Mouse (Mus musculus) lung, postnatal 0 days (tissue): ENCODE data around the gene Eif2a. TPM values are rescaled to one million over a fixed set of nuclear protein-coding genes. Genes with fewer than 3 reads are reported as not detected.

Experiments used
- ATAC-seq: fragments of 200-750 bp; cut with Nextera tagmentation; 2 replicates; pipeline ENCODE4 v1.8.0; 2017; ENCODE audit warnings: moderate library complexity
- DNase-seq: peaks from one replicate; pipeline ENCODE4 v3.0.0-alpha.2; 2016; ENCODE audit warnings: low spot score
- H3K27ac ChIP-seq: fragments of 300-500 bp; sonication (generic); 2 replicates; pipeline ENCODE4 v1.5.1; 2014; ENCODE audit warnings: antibody characterized with exemption, mild to moderate bottlenecking, low read length, mixed read lengths
- H3K27me3 ChIP-seq: fragments of 300-500 bp; sonication (generic); replicated peaks from 2 replicates; pipeline ENCODE4 v1.6.1; 2014; ENCODE audit warnings: low read length, mixed read lengths; ENCODE audit not compliant: insufficient read depth
- H3K36me3 ChIP-seq: fragments of 300-500 bp; sonication (generic); 2 replicates; pipeline ENCODE4 v1.6.1; 2014; ENCODE audit warnings: low read length, mixed read lengths; ENCODE audit not compliant: insufficient read depth
- H3K4me1 ChIP-seq: fragments of 300-500 bp; sonication (generic); 2 replicates; pipeline ENCODE4 v1.6.1; 2014; ENCODE audit warnings: antibody characterized with exemption, low read depth, low read length, mixed read lengths; ENCODE audit not compliant: insufficient read depth
- H3K4me2 ChIP-seq: fragments of 300-500 bp; sonication (generic); replicated peaks from 2 replicates; pipeline ENCODE4 v1.6.1; 2014; ENCODE audit warnings: low read depth, mild to moderate bottlenecking, low read length, moderate library complexity, mixed read lengths
- H3K4me3 ChIP-seq: fragments of 300-500 bp; sonication (generic); 2 replicates; pipeline ENCODE4 v1.5.1; 2014; ENCODE audit warnings: low read depth, low read length
- H3K9ac ChIP-seq: fragments of 300-500 bp; sonication (generic); replicated peaks from 2 replicates; pipeline ENCODE4 v1.6.1; 2014; ENCODE audit warnings: low read depth, mild to moderate bottlenecking
- H3K9me3 ChIP-seq: fragments of 300-500 bp; sonication (generic); 2 replicates; pipeline ENCODE4 v1.6.1; 2016; ENCODE audit warnings: low read length, mixed read lengths
- CTCF ChIP-seq: IDR thresholded peaks from 2 replicates; pipeline ENCODE4 v1.5.1; 2016; ENCODE audit warnings: antibody characterized with exemption, mild to moderate bottlenecking
- EP300 ChIP-seq: IDR thresholded peaks from 2 replicates; pipeline ENCODE4 v1.6.1; 2016; ENCODE audit warnings: antibody characterized with exemption, mild to moderate bottlenecking, control low read depth
- WGBS: fragments of 180-500 bp; shearing (Covaris S2); extraction: QIAGEN DNeasy Blood & Tissue Kit; methylation state at CpG from one replicate; pipeline ENCODE4 v1.1.7; 2014; 5-methylcytosine and 5-hydroxymethylcytosine counted together
- polyA plus RNA-seq: library from polyadenylated mRNA; unstranded; fragments of >200 nt; fragmentation: Nextera tagmentation; extraction: Ambion mirVana; gene quantifications from 2 replicates; pipeline ENCODE4 v1.2.1, GENCODE M21; 2015

Eif2a gene
- polyA plus RNA-seq, 1 experiment from 2014 or later: 25.7 TPM

DNA sequence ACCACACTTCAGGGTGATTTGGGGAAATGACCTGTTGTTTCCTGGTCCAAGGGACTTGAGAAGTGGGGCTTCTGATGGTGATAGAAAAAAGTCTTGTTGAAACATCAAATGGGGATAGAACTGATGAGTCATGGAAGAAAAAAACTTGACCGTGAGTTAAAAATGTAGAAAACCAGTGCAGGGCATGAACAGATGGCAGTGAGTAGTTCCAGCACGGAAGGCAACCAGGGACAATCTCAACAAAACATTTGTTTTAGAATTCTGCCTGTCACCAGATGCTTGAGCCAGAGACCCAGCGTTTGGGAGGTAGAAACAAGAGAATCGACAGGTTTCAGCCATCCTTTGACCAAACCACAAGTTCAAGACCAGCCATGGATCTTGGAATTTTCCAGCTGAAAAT is 32.0 kb upstream of the Eif2a start:
- DNase-seq: no peak
- WGBS: 77% methylated on average over 4 of the region's 4 CpGs

DNA sequence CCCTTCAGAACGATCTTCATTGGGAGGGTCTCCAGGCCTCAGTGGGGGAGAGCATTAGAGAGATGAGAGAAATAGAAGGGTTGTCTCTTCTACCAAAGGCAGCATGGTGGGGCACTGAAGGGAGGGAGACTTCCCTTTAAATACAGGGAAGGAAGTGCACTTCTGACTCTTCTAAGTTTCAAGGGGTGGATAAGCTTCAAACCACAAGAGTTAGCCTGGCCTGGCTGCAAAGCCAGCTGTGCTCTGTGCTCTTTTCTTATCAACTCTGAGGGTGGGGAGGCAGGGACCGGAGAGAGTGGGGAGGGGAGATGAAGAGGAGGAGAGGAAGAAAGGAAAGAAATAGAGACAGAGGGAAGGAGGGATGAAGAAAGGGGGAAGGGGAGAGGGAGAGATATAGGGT is 23.7 kb upstream of the Eif2a start:
- no peak for TF ChIP-seq CTCF
- TF ChIP-seq EP300: no peak
- no peak for DNase-seq
- Histone ChIP-seq H3K36me3 (no peaks in the 10 kb centered on the region), H3K27me3 (no peaks in the 10 kb centered on the region), H3K27ac (no peak overlapping the region), H3K4me3 (no peak overlapping the region), H3K4me2 (no peak overlapping the region), H3K4me1 (no peaks in the 10 kb centered on the region), H3K9me3 (no peaks in the 10 kb centered on the region), H3K9ac (no peak overlapping the region)
- ATAC-seq: no peak
- 46% methylated on average over 2 of the region's 2 CpGs for WGBS

More for the DNA sequence above, 32.0 kb upstream of the Eif2a start:
- no peaks in the 10 kb centered on the region for H3K4me1 ChIP-seq
- TF ChIP-seq EP300 (no peak), CTCF (no peak)
- no peak overlapping the region for H3K4me2 ChIP-seq
- no peak for ATAC-seq
- H3K36me3 ChIP-seq: no peaks in the 10 kb centered on the region
- H3K4me3 ChIP-seq: no peak overlapping the region
- no peak overlapping the region for H3K9ac ChIP-seq
- H3K27me3 ChIP-seq: no peaks in the 10 kb centered on the region
- no peak overlapping the region for H3K27ac ChIP-seq
- H3K9me3 ChIP-seq: no peaks in the 10 kb centered on the region

DNA sequence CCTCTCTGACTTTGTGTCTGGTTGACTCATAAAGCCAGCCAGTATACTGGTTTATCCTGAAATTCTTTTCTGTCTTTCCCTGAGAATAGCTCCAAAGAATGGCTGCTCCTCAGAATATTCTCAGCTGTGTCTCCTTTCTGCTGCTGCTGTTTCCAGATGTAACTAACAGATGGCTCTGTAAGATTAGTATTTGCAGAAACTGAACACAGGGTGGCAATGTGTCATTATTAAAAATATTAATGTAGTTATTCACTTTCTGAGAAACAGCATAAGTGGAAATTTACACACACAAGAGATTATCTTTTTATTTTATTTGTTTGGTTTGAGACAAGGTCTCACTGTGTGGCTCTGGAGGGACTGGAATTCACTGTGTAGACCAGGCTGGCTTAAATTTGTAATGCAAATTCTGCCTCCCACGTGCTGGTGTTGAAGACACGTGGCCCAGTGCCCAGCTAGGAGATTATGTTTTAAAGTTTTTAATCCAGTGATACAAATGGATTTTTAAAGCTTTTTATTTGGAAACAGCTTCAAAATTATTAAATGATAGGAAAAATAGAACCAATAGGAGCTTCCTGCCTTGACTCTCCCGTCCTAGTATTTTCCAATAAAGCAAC is 21.8 kb upstream of the Eif2a start:
- H3K27me3 ChIP-seq: no peaks in the 10 kb centered on the region
- no peak for ATAC-seq
- no peak overlapping the region for H3K27ac ChIP-seq
- no peaks in the 10 kb centered on the region for H3K4me1 ChIP-seq
- no peak overlapping the region for H3K4me3 ChIP-seq
- no peak overlapping the region for H3K4me2 ChIP-seq
- 57% methylated on average over 3 of the region's 3 CpGs for WGBS
- H3K9ac ChIP-seq: no peak overlapping the region
- no peaks in the 10 kb centered on the region for H3K36me3 ChIP-seq
- TF ChIP-seq EP300: no peak
- peak; percentile 22 for TF ChIP-seq CTCF
- no peaks in the 10 kb centered on the region for H3K9me3 ChIP-seq
- peak; percentile 34 for DNase-seq

DNA sequence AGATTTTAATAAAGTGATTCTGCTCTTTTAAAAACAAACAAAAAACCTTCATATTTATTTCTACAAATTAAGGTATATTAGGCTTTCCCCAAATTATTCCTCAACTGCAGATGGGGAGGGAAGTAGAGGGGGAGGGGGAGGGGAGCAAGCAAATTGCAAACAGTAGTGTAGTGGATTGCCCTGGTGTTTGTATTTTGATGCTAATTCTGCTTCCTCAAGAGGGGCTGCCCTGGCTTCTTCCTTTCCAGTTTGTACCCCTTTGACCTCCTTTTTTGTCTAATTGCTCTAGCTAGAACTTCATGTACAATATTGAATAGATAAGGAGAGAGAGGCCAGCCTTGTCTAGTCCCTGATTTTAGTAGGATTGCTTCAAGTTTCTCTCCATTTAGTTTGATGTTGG is 20.9 kb upstream of the Eif2a start:
- no peak overlapping the region for H3K4me3 ChIP-seq
- no peak for DNase-seq
- H3K4me1 ChIP-seq: no peaks in the 10 kb centered on the region
- H3K27ac ChIP-seq: no peak overlapping the region
- H3K4me2 ChIP-seq: no peak overlapping the region
- TF ChIP-seq CTCF (no peak), EP300 (no peak)
- no peak overlapping the region for H3K9ac ChIP-seq
- no peaks in the 10 kb centered on the region for H3K9me3 ChIP-seq
- ATAC-seq: no peak
- H3K36me3 ChIP-seq: no peaks in the 10 kb centered on the region
- H3K27me3 ChIP-seq: no peaks in the 10 kb centered on the region

DNA sequence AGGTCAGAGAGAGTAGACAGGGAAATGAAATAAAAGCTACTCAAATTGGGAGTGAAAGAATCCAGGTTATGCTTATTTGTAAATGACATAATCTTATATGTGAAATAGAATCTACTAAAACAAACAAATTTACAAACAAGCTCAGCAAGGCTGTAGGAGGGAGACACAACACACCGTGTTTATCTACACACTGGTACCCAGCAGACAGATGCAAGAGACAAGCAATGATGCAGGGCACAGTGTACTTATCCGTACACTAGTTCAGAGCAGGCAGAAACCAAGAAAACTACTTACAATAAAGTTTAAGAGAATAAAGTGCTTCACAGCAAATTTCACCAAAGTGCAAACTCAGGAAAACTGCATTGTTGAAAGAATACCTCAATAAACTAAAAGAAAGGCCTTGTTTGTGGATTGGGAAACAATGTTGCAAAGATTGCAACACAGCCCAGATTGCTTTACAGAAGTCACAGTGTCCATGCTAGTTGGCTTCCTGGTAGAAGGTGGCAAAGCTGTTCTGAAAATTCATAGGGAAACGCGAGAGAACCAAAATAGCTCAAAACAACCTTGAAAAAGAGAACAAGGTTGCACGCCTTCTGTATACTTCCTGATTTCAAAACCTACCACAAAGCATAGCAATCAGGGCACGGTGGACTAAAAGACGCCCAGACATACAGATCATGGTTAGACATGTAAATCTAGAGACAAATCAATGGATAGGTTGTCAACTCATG is 17.4 kb upstream of the Eif2a start:
- DNase-seq (peak; percentile 48), ATAC-seq (peak; percentile 16; the same call in 1 of the 2 replicates)
- H3K4me2 ChIP-seq: no peak overlapping the region
- no peaks in the 10 kb centered on the region for H3K27me3 ChIP-seq
- H3K9me3 ChIP-seq: no peaks in the 10 kb centered on the region
- no peak overlapping the region for H3K9ac ChIP-seq
- TF ChIP-seq EP300: no peak
- no peak overlapping the region for H3K27ac ChIP-seq
- no peak overlapping the region for H3K4me3 ChIP-seq
- no peaks in the 10 kb centered on the region for H3K36me3 ChIP-seq
- no peaks in the 10 kb centered on the region for H3K4me1 ChIP-seq
- 73% methylated on average over 7 of the region's 7 CpGs for WGBS

DNA sequence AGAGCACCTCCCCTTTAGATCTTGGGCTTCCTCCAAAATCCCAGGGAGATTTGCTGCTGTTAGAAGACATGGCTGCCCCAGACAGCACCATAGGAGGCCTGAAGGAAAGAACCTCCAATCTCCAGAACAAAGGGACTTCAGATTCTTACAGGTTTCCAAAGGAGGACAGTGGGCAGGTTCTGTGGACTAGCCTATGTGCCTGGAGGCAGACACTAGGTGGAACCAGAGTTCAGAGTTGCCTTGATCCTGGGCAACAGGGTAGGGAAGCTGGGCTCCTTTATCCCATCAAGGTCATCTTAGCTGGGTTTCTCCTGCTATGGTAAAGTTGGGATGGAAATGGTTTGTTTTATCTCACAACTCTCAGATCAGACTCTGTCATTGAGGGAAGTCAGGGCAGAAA is 14.0 kb upstream of the Eif2a start:
- H3K27ac ChIP-seq: no peak overlapping the region
- H3K4me2 ChIP-seq: no peak overlapping the region
- H3K9me3 ChIP-seq: no peaks in the 10 kb centered on the region
- no peaks in the 10 kb centered on the region for H3K36me3 ChIP-seq
- no peak overlapping the region for H3K4me3 ChIP-seq
- H3K4me1 ChIP-seq: no peaks in the 10 kb centered on the region
- TF ChIP-seq EP300: no peak
- TF ChIP-seq CTCF: peak; percentile 62
- peak; percentile 14 for DNase-seq
- no peaks in the 10 kb centered on the region for H3K27me3 ChIP-seq
- ATAC-seq: no peak; the same call in 1 of the 2 replicates
- H3K9ac ChIP-seq: no peak overlapping the region
